In genomic region chr13:19698524-19699173, GRCm38 (mm10) we compare ENCODE assay signal across 9 mouse cellular contexts. TPM values are rescaled to one million over a fixed set of nuclear protein-coding genes. Genes with fewer than 3 reads are reported as not detected.
DNase-seq lines count a peak whose midpoint lies in the region; ATAC-seq and TF ChIP-seq lines count a peak whose summit lies in the region.
"Had no signal": no experiment of that assay in that cellular context is flagged by ENCODE, and none has a peak within 500 bp of the region (broad histone marks: within the 10 kb centered on the region; RNA-seq: fewer than 3 reads in every experiment).

No protein-coding gene starts in this region.

- H3K27me3 ChIP-seq in testis, adult 2 months (ENCODE audit: control insufficient read depth, insufficient read depth, low read length), result no peaks in the 10 kb centered on the region
- H3K27me3 ChIP-seq in forebrain, postnatal 0 days (ENCODE audit: insufficient read depth, low read length), result no peaks in the 10 kb centered on the region; the same call in 1 of the 2 replicates

- WGBS in forebrain, postnatal 0 days, result 27% methylated on average over 12 of the region's 12 CpGs

- no peak overlapping the region for H3K9ac ChIP-seq in forebrain, postnatal 0 days
- H3K9ac ChIP-seq: limb, embryonic 15.5 days had no signal

- H3K27ac ChIP-seq in testis, adult 2 months (ENCODE audit: control insufficient read depth, insufficient read depth, low read depth, low read length), result no peak overlapping the region
- no peak overlapping the region for H3K27ac ChIP-seq in forebrain, postnatal 0 days (ENCODE audit: low read depth, low read length)
- H3K27ac ChIP-seq: limb, embryonic 15.5 days had no signal

- peak; percentile 30; the same call in 1 of the 2 replicates for TF ChIP-seq CTCF in testis, adult 2 months (IDR thresholded peaks at IDR 0.05; ENCODE audit: control insufficient read depth, insufficient read depth, insufficient replicate concordance, low read depth, low read length)
- peak; percentile 92 for TF ChIP-seq CTCF in forebrain, postnatal 0 days (IDR thresholded peaks at IDR 0.05; ENCODE audit: low read depth)

- TF ChIP-seq POLR2A in testis, adult 2 months (IDR thresholded peaks at IDR 0.05; ENCODE audit: control insufficient read depth, low read depth, low read length), result no peak

- peak; percentile 36 for DNase-seq in adrenal gland, postnatal 14 days
- no peak for DNase-seq in adrenal gland, adult 18-20 months (ENCODE audit: low spot score in 2 of 2)
- DNase-seq in testis, postnatal 14 days (ENCODE audit: low spot score), result no peak
- DNase-seq in forebrain, postnatal 0 days, result peak; percentile 72
- peak; percentile 12 to 44 for DNase-seq in layer of hippocampus, postnatal 14 days (ENCODE audit: low spot score in 2 of 2)
- DNase-seq in neural tube, embryonic 10.5 days (ENCODE audit: extremely low spot score, low spot score), result peak; percentile 27
- DNase-seq in thymus, postnatal 25 days, result no peak

- no peaks in the 10 kb centered on the region for H3K9me3 ChIP-seq in forebrain, postnatal 0 days (ENCODE audit: low read length)
- H3K9me3 ChIP-seq: limb, embryonic 15.5 days had no signal

- no peak overlapping the region for H3K4me2 ChIP-seq in forebrain, postnatal 0 days (ENCODE audit: low read depth)
- H3K4me2 ChIP-seq: limb, embryonic 15.5 days had no signal

- peak; percentile 30 for ATAC-seq in forebrain, postnatal 0 days

- H3K4me3 ChIP-seq in testis, adult 2 months (ENCODE audit: control insufficient read depth, low read depth, low read length), result no peak overlapping the region; the same call in 1 of the 2 replicates
- H3K4me3 ChIP-seq in forebrain, postnatal 0 days (ENCODE audit: low read depth, low read length), result no peak overlapping the region
- H3K4me3 ChIP-seq: limb, embryonic 15.5 days had no signal

- peaks cover 14% of the 10 kb centered on the region for H3K4me1 ChIP-seq in testis, adult 2 months (ENCODE audit: control insufficient read depth, insufficient read depth, low read length)
- H3K4me1 ChIP-seq in forebrain, postnatal 0 days (ENCODE audit: insufficient read depth), result no peaks in the 10 kb centered on the region
- H3K4me1 ChIP-seq: limb, embryonic 15.5 days had no signal

- no peaks in the 10 kb centered on the region for H3K36me3 ChIP-seq in testis, adult 2 months (ENCODE audit: control insufficient read depth, insufficient read depth, low read length)
- H3K36me3 ChIP-seq in forebrain, postnatal 0 days (ENCODE audit: insufficient read depth), result no peaks in the 10 kb centered on the region
- H3K36me3 ChIP-seq: limb, embryonic 15.5 days had no signal

RNA-seq across cellular contexts. Expression of gene Nme8, which starts 1.1 kb away (rescaled TPM):
- not detected in 2 replicates for total RNA-seq in adrenal gland, postnatal 14 days (2021)
- not detected for total RNA-seq in adrenal gland, adult 18-20 months (2021)
- 42.4 and 47.5 TPM in 2 replicates for polyA plus RNA-seq in testis, adult 2 months (2012; rRNA removed)
- not detected in 2 replicates for total RNA-seq in forebrain, postnatal 0 days (2014; rRNA removed)
- not detected in 2 replicates for polyA plus RNA-seq in forebrain, postnatal 0 days (2015; fragmentation: Nextera tagmentation; extraction: Ambion mirVana)
- not detected for total RNA-seq in layer of hippocampus, postnatal 14 days (2021)
- polyA plus RNA-seq: limb, embryonic 15.5 days had no signal

Comparison
In these comparisons a context has a peak if more than half of its experiments do, and no peak if none do; other contexts are left out.
1. DNase-seq: peak in adrenal gland, postnatal 14 days (single experiment), forebrain, postnatal 0 days (single experiment), layer of hippocampus, postnatal 14 days (2 of 2) and neural tube, embryonic 10.5 days (single experiment); none in adrenal gland, adult 18-20 months (0 of 2), testis, postnatal 14 days (single experiment) and thymus, postnatal 25 days (single experiment).